Mouse (Mus musculus): ENCODE data around the gene Ywhag.

The Ywhag gene

DNA sequence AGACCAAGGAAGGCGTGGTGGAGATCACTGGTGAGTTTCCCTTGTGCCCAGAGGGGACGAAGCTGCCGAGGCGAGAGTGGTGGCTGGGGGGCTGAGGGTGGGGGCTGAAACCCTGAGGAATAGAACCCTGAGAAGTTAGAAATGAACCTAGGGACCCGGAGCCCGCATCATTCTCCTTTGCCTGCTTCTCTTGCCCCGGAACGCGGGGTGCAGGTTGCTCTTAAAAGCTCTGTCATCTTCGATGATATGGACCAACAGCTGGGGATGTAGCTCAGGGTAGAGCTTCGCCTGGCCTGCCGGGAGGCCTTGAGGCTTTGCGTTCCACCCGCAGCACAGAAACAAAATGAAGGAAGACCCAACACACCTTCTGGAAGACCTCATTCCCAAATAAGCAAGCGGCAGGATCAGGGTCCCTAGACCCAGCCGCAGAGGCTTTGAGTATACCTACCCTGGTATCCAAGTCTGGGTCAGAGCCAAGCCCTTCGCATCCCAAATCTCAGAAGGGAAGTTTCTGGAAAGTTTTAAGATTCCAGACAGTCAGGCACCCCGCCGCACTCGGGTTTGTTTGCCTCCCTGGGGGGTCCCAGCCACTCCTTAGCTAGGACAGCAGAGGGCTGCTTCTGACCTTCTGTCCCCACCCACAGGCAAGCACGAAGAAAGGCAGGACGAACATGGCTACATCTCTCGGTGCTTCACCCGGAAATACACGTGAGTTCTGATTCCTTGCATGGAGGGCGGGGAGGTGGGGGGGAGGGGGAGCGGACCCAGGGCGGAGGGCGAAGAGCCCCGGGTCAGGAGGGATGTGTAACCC, 45.8 kb downstream of the Ywhag start:
- no peak for DNase-seq (ENCODE audit: low spot score in 2 of 2)

DNA sequence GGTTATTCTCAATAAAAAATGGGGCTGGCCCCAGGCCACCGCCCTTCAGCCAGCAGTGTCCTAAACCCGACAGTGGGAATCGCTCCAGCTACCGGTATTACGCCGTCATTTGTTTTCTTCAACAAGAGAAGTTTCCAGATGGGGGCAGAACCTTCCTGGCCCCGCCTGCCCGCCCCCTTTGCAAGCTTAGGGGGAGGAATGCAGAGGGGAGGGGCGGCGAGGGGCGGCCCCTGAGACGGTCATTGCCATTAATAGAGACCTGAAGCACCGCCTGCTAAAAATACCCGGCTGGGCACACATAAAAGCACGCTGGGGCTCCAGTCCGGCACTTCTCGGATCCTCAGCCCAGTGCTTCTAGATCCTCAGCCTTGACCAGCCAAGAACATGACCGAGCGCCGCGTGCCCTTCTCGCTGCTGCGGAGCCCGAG, 46.7 kb downstream of the Ywhag start, which contains the start of gene Hspb1:
Hspb1 (plus strand) TSS at position 245 of the 428 bp plus-strand sequence.
- DNase-seq (ENCODE audit: low spot score in 2 of 2), result no peak

DNA sequence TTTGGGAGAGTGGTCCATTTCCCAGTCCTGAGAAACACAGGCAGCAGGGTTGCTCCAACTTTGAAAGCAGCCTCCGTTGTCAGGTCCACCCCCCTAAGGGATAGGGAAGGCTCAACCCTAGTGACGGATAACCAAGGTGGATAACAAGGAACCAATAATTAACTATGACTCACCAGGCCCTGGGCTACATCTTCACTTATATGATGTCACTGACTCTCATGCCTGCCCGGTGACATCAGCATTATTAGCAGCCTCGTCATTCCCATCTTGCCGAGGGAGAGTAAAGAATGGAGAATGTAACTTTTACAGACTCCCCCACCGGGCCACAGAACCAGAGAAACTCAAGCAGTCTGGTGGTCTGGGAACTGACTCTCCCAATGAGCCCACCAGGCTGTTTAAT, 49.8 kb downstream of the Ywhag start:
- no peak for DNase-seq (ENCODE audit: low spot score in 2 of 2)

DNA sequence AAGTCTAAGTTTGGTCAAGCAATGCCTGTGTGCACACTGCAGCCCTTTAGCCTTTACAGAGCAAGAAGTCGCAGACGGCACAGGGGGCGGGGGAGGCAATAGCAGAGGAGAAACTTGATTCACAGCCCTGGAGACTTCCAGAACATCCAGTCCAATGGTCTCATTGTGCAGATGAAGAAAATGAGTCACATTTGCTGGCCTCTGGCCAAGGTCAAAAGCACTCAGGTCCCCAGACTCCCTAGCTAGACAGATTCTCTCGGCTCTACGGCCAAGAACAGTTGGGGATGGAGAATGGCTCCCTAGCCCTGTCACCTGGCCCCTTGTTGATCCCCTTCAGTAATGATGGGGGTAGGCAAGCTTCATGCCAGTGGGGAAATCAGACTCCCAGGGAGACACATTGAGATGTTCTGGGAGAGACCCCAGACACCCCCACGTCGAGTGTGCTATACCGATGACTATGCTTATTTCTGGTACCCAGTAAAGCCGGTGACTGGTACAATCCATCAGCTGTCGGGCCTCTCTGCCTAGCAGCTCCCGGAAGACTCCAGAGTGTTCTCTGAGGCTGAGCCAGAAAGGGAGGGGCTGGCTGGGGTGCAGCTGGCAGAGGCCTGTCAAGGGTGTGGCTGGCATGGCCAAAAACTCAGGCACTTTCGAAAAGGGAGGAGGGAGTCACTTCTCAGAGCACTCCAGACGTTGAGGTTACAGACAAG, 54.8 kb downstream of the Ywhag start:
- no peak for DNase-seq (ENCODE audit: low spot score in 2 of 2)

DNA sequence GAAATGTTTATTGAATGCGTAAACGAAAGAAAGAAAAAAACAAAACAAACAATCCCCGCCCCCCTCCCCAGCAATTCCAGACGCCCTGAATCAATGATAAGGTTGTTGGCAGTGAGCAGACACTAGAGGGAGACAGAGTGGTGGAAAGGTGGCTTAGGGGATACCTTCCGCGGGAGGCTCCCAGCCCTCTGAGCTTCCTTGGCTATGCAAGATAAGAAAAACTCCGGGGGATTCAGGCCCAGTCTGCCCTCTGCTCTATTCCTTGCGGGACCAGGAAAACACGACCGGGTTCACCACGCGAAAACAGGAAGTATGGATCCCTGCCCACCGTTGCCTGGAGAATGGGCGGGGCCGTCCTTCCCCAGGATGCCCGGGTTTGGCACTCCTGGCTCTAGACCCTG, 56.6 kb downstream of the Ywhag start:
- DNase-seq (ENCODE audit: low spot score in 2 of 2), result peak; percentile 52 to 58

DNA sequence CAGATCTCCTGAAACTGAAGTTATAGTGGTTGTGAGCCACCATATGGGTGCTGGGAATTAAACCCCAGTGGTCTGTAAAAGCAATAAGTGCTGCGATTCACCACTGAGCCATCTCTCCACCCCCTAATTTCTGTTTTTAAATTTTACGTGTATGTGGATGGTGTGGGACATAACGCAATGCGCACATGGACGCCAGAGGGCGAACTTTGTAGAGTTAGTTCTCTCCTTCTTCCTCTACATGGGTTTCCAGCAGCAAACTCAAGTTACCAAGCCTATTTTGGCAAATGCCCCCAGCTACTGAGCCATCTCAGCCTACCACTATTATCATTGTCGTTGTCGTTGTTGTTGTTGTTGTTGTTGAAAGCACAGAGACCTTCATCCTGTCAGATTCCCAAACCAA, 57.2 kb downstream of the Ywhag start:
- DNase-seq (ENCODE audit: low spot score in 2 of 2), result peak; percentile 61 to 78

DNA sequence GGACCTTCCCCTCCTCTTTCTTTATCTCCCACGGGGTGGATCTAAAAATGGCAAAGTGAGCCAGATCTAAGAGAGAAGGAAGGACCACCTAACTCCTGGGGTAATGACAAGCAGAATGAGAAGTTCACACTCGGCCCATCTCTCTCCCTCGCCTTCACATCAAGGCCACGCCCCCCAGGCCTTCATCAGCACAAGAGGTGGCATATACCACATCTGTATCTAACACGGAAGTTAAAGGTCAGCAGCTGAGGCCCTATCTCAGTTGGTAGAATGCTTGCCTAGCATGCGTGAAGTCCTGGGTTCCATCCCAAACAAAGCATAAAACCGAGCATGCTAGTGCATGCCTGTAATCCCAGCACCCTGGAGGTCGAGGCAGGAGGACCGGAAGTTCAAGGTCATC, 60.7 kb downstream of the Ywhag start:
- DNase-seq (ENCODE audit: low spot score in 2 of 2), result no peak

DNA sequence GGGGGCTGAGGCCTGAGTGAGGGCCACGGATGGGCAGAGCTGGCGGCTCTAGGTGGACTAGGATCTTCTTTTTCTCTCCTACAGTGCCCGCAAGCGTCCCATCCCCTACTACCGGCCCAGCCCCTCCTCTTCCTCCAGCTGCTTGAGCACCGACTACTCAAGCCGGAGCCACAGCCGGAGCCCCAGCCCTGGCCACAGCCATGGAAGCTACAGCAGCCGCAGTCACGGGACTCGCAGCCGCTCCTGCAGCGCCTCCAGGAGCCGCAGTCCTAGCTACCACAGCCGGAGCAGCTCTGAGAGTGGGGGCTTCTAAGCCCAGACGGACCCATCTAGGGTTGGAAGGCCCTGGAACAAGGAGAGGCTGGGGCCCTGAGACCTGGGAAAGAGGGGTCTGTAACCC, 61.4 kb downstream of the Ywhag start:
- no peak for DNase-seq (ENCODE audit: low spot score in 2 of 2)

DNA sequence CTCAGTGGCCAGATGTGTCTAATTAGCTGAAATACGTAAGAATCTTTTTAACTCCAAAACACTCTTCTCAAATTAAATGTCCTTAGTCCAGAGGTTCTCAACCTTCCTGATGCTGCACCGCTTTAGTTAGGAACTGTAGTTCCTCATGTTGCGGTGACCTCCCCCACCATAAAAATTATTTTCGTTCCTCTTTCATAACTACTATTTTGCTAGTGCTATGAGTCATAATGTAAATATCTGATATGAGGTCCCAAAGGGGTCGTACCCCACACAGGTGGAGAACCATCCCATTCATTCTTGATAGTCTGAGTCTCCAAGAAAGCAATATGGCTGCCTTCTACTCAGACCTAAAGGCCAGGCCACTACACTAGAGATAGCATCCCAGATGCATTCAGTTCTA, 63.9 kb downstream of the Ywhag start:
- no peak for DNase-seq (ENCODE audit: low spot score in 2 of 2)

DNA sequence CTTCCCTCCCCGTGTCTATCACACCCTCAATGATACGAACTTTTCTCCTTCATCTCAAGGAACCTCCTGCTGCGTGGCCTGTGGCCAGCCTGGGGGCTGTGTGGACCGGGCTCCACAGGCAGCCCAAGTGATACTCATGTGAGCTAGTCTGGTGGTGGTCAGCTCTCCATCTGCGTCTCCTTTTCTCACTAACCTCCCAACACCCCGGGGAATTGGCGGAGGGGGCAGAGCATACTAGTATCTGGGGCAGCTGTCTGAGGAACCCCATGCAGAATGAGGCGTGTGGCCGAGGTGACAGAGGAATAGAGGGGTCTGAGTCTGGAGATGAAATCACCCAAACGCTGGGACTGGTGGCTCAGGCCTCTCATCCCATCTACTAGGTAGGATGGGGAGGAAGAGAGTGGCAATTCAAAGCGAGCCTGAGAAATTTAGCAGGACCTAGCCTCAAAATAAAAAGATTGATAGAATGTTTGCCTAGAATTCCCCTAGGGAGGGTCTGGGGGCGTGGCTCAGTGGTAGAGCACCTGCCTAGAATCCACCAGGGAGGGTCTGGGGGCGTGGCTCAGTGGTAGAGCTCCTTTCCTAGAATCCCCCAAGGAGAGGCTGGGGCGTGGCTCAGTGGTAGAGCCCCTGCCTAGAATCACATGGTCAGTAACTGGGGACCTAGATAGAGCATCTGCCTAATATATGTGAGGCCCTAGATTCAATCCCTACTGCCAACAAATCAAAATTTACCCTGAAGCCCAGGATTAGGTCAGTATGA, 64.6 kb downstream of the Ywhag start:
- DNase-seq (ENCODE audit: low spot score in 2 of 2), result no peak

DNA sequence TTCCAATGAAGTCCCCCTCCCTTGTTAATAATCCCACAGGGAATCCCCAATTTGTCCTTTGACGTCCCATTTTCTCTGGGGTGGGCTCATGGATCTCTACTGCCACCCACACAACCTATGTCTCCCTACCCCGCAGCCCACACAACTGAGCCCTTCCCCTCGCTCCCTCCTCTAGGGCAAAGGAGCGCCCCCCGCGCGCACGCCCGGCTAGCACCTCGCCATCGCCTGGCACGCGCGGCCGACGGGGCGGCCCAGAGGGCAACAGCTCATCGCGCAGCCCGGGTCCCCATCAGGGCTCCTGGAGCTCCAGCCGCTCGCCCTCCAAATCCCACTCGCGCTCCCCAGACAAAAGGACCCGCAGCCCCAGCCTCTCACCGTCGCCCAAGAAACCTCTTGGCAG, 65.8 kb downstream of the Ywhag start:
- no peak for DNase-seq (ENCODE audit: low spot score in 2 of 2)

DNA sequence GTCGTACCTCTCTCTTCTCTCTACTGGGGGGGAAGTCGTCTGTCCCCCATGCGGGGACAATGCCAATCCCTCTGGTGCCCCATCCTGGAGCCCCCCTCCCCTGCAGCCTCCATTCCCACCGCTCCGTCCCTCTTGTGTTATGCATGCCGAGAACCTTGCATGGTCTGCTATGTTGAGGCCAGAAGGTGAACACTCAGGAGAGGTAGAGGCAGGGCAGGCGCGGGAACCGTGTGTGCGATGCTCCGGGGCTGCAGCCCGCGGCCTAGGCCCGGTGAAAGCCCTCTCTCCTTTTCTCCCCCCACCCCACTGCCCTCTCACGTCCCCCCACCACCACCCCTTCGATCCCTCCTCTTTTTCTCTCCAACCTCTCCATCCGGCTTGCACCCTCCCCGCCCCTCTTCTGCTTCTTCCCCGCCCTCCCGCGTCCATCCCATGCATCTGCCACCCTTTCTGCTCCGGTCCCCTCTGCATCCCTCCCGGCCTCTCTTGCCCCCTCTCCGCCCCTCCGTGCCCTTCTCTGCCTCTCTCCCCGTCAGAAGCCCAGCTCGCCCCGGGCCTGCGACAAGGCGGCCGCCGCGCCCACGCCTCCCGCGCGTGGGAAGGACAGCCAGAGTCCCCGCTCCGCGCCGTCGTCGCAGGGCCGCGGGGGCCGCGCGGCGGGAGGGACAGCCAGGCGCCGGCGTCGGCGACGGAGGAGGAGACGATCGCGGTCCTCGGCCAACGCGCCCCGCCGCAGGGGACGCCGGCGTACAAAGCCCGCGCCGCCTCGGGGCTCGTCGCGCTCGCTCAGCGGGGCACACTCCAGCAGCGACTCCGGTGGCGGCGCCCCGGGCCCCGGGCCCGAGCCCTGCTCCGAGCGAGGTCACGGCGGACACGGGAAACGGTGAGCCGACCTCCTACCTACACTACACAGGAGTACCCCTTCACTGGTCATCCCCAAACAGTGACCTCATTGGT, 66.5 kb downstream of the Ywhag start:
- DNase-seq (ENCODE audit: low spot score in 2 of 2), result peak; percentile 48 to 54

DNA sequence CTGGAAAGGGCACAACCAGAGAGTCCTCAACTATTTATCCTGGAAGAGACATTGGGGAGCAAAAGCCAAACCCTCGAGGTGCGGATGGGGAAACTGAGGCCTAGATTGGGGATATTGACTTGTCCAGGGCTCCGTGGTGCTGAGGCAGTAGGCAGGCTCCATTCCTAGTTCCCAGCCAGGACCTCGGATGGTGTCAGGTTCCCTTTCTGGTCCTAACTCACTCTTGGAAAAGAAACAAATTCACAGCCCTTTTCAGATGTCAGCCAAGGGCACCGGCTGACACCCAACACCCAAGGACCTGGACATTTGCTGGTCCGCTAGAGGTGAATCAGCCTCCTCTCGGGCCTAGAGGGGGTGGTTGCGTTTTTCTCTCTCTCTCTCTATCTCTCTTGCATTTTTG, 67.8 kb downstream of the Ywhag start:
- no peak for DNase-seq (ENCODE audit: low spot score in 2 of 2)

Data from right cerebral cortex, adult 2 months (tissue).